Mouse (Mus musculus) intestine, embryonic 16.5 days (tissue): ENCODE measurements around the gene Hist1h1d. TPM values are rescaled to one million over a fixed set of nuclear protein-coding genes. Genes with fewer than 3 reads are reported as not detected.
A peak's percentile ranks its signal among the peaks of the same experiment; 100 is the strongest.
"Not testable (repeated sequence)": the region's sequence is repeated elsewhere in the genome, so short reads cannot be mapped to it uniquely, and the experiment has no call there.

ENCODE experiments used
- ATAC-seq: fragments of 200-750 bp; cut with Nextera tagmentation; 2 replicates; pipeline ENCODE4 v1.8.0; 2017; ENCODE audit warnings: moderate TSS enrichment, moderate library complexity
- H3K27ac ChIP-seq: fragments of 300-500 bp; sonication (generic); 2 replicates; pipeline ENCODE4 v1.5.1; 2014; ENCODE audit warnings: mild to moderate bottlenecking, low read length
- H3K27me3 ChIP-seq: fragments of 300-500 bp; sonication (generic); replicated peaks from 2 replicates; pipeline ENCODE4 v1.6.1; 2014; ENCODE audit warnings: low read length, control low read depth, mixed read lengths; ENCODE audit not compliant: control insufficient read depth, insufficient read depth
- H3K36me3 ChIP-seq: fragments of 300-500 bp; sonication (generic); 2 replicates; pipeline ENCODE4 v1.6.1; 2014; ENCODE audit warnings: low read length, control low read depth; ENCODE audit not compliant: control insufficient read depth, insufficient read depth
- H3K4me1 ChIP-seq: fragments of 300-500 bp; sonication (generic); 2 replicates; pipeline ENCODE4 v1.6.1; 2014; ENCODE audit warnings: low read length, control low read depth, mixed read lengths; ENCODE audit not compliant: control insufficient read depth, insufficient read depth
- H3K4me2 ChIP-seq: fragments of 300-500 bp; sonication (generic); 2 replicates; pipeline ENCODE4 v1.6.1; 2014; ENCODE audit warnings: low read depth, low read length, control low read depth
- H3K4me3 ChIP-seq: fragments of 300-500 bp; sonication (generic); 2 replicates; pipeline ENCODE4 v1.5.1; 2014; ENCODE audit warnings: mild to moderate bottlenecking, low read length
- H3K9ac ChIP-seq: fragments of 300-500 bp; sonication (generic); 2 replicates; pipeline ENCODE4 v1.6.1; 2014; ENCODE audit warnings: low read depth, low read length
- H3K9me3 ChIP-seq: fragments of 300-500 bp; sonication (generic); 2 replicates; pipeline ENCODE4 v1.6.1; 2016; ENCODE audit warnings: low read length, control low read depth; ENCODE audit not compliant: control insufficient read depth
- WGBS: fragments of 180-500 bp; shearing (Covaris S2); extraction: QIAGEN DNeasy Blood & Tissue Kit; methylation state at CpG from one replicate; pipeline ENCODE4 v1.1.7; 2014; 5-methylcytosine and 5-hydroxymethylcytosine counted together
- polyA plus RNA-seq: library from polyadenylated mRNA; unstranded; fragments of >200 nt; fragmentation: Nextera tagmentation; extraction: Ambion mirVana; gene quantifications from 2 replicates; pipeline ENCODE4 v1.2.1, GENCODE M21; 2015

The Hist1h1d gene
- polyA plus RNA-seq, 1 experiment from 2014 or later: 0.42 TPM

GRCm38 (mm10) chr13:23534368-23535131 is 18.5 kb upstream of the Hist1h1d start:
- H3K9ac ChIP-seq: peak overlapping the region; percentile 67

GRCm38 (mm10) chr13:23535137-23536075 is 17.7 kb upstream of the Hist1h1d start, which contains the start of gene Hist1h3g:
Hist1h3g (plus strand) TSS chr13:23535422.
- 1% methylated on average over 37 of the region's 62 CpGs for WGBS
- not testable (repeated sequence) for H3K27me3 ChIP-seq, H3K36me3 ChIP-seq, H3K9me3 ChIP-seq
- peak within 1 kb of the TSS; percentile 68 for H3K9ac ChIP-seq
- peaks cover 21% of the 10 kb centered on the region for H3K4me1 ChIP-seq
- peak within 1 kb of the TSS; percentile 55 for H3K4me3 ChIP-seq
- H3K27ac ChIP-seq: peak within 1 kb of the TSS; percentile 98
- peak; percentile 91 for ATAC-seq
- H3K4me2 ChIP-seq: peak within 1 kb of the TSS; percentile 65

More at GRCm38 (mm10) chr13:23534368-23535131, 18.5 kb upstream of the Hist1h1d start:
- WGBS: under 1% methylated on average over 15 of the region's 15 CpGs
- peaks cover 21% of the 10 kb centered on the region for H3K4me1 ChIP-seq
- H3K36me3 ChIP-seq: no peaks in the 10 kb centered on the region
- H3K4me3 ChIP-seq: peak overlapping the region; percentile 55
- peak overlapping the region; percentile 65 for H3K4me2 ChIP-seq
- peak overlapping the region; percentile 98 for H3K27ac ChIP-seq
- ATAC-seq: peak; percentile 34
- H3K27me3 ChIP-seq: no peaks in the 10 kb centered on the region
- H3K9me3 ChIP-seq: no peaks in the 10 kb centered on the region

GRCm38 (mm10) chr13:23536076-23536822 is 16.8 kb upstream of the Hist1h1d start:
- peak overlapping the region; percentile 65 for H3K4me2 ChIP-seq
- peak overlapping the region; percentile 62 for H3K9ac ChIP-seq
- peaks cover 21% of the 10 kb centered on the region for H3K4me1 ChIP-seq
- no peak for ATAC-seq
- H3K36me3 ChIP-seq: no peaks in the 10 kb centered on the region
- no peaks in the 10 kb centered on the region for H3K9me3 ChIP-seq
- 12% methylated on average over 7 of the region's 7 CpGs for WGBS
- peak overlapping the region; percentile 35 for H3K27ac ChIP-seq
- peak overlapping the region; percentile 44 for H3K4me3 ChIP-seq
- H3K27me3 ChIP-seq: no peaks in the 10 kb centered on the region

- WGBS: 68% methylated on average over 3 of the region's 3 CpGs
- Histone ChIP-seq H3K27me3 (no peaks in the 10 kb centered on the region), H3K36me3 (no peaks in the 10 kb centered on the region), H3K9me3 (no peaks in the 10 kb centered on the region), H3K4me1 (peaks cover 20% of the 10 kb centered on the region), H3K4me2 (peak overlapping the region; percentile 12; the same call in 1 of the 2 replicates), H3K27ac (no peak overlapping the region), H3K4me3 (no peak overlapping the region), H3K9ac (no peak overlapping the region)
- ATAC-seq: no peak
These were observed 15.9 kb upstream of the Hist1h1d start for GRCm38 (mm10) chr13:23537006-23537710.

GRCm38 (mm10) chr13:23538249-23538648 is 14.8 kb upstream of the Hist1h1d start:
- Histone ChIP-seq H3K27me3 (no peaks in the 10 kb centered on the region), H3K4me3 (no peak overlapping the region), H3K27ac (no peak overlapping the region), H3K9ac (no peak overlapping the region), H3K4me2 (no peak overlapping the region), H3K4me1 (peaks cover 9% of the 10 kb centered on the region; the same call in 1 of the 2 replicates), H3K36me3 (no peaks in the 10 kb centered on the region), H3K9me3 (no peaks in the 10 kb centered on the region)
- no peak for ATAC-seq
- 76% methylated on average over 5 of the region's 5 CpGs for WGBS

- not testable (repeated sequence) for H3K4me2 ChIP-seq, ATAC-seq, H3K27me3 ChIP-seq, H3K36me3 ChIP-seq, H3K4me3 ChIP-seq, H3K4me1 ChIP-seq, H3K9ac ChIP-seq, H3K27ac ChIP-seq, H3K9me3 ChIP-seq
- 62% methylated on average over 1 of the region's 1 CpGs for WGBS
These were observed 13.2 kb upstream of the Hist1h1d start for GRCm38 (mm10) chr13:23539821-23540220.

GRCm38 (mm10) chr13:23541497-23541896 is 11.6 kb upstream of the Hist1h1d start:
- Histone ChIP-seq H3K27me3 (no peaks in the 10 kb centered on the region), H3K36me3 (no peaks in the 10 kb centered on the region), H3K27ac (no peak overlapping the region), H3K4me1 (0 out of 2 replicates have a peak, but pooled peaks cover 5% of the 10 kb centered on the region), H3K4me3 (no peak overlapping the region), H3K9ac (no peak overlapping the region), H3K4me2 (no peak overlapping the region), H3K9me3 (no peaks in the 10 kb centered on the region)
- 91% methylated on average over 3 of the region's 3 CpGs for WGBS
- no peak for ATAC-seq

GRCm38 (mm10) chr13:23542225-23542980 is 10.7 kb upstream of the Hist1h1d start:
- 12% methylated on average over 3 of the region's 3 CpGs for WGBS

More at GRCm38 (mm10) chr13:23542225-23542980, 10.7 kb upstream of the Hist1h1d start:
- Histone ChIP-seq H3K9ac (peak overlapping the region; percentile 66), H3K27ac (peak overlapping the region; percentile 75), H3K4me3 (peak overlapping the region; percentile 52), H3K4me2 (peak overlapping the region; percentile 60)
- not testable (repeated sequence) for ATAC-seq, H3K36me3 ChIP-seq, H3K4me1 ChIP-seq, H3K9me3 ChIP-seq, H3K27me3 ChIP-seq
